Mouse (Mus musculus) kidney, embryonic 15.5 days (tissue): ENCODE measurements around the gene Ptcd1. TPM values are rescaled to one million over a fixed set of nuclear protein-coding genes. Genes with fewer than 3 reads are reported as not detected.

Source experiments
- ATAC-seq: fragments of 200-750 bp; cut with Nextera tagmentation; replicated peaks from 2 replicates; pipeline ENCODE4 v1.8.0; 2017; ENCODE audit warnings: moderate TSS enrichment; ENCODE audit not compliant: low FRiP score
- H3K27ac ChIP-seq: fragments of 300-500 bp; sonication (generic); 2 replicates; pipeline ENCODE4 v1.5.1; 2015; ENCODE audit warnings: mild to moderate bottlenecking, inconsistent platforms
- H3K27me3 ChIP-seq: fragments of 300-500 bp; sonication (generic); 2 replicates; pipeline ENCODE4 v1.6.1; 2015; ENCODE audit warnings: inconsistent platforms
- H3K36me3 ChIP-seq: fragments of 300-500 bp; sonication (generic); 2 replicates; pipeline ENCODE4 v1.6.1; 2015; ENCODE audit warnings: inconsistent platforms
- H3K4me1 ChIP-seq: fragments of 300-500 bp; sonication (generic); 2 replicates; pipeline ENCODE4 v1.6.1; 2015; ENCODE audit warnings: inconsistent platforms
- H3K4me2 ChIP-seq: fragments of 300-500 bp; sonication (generic); 2 replicates; pipeline ENCODE4 v1.6.1; 2015; ENCODE audit warnings: moderate library complexity, mild to moderate bottlenecking, inconsistent platforms
- H3K4me3 ChIP-seq: fragments of 300-500 bp; sonication (generic); replicated peaks from 2 replicates; pipeline ENCODE4 v1.5.1; 2015; ENCODE audit warnings: mild to moderate bottlenecking, inconsistent platforms
- H3K9ac ChIP-seq: fragments of 300-500 bp; sonication (generic); 2 replicates; pipeline ENCODE4 v1.6.1; 2015; ENCODE audit warnings: mild to moderate bottlenecking, inconsistent platforms
- H3K9me3 ChIP-seq: fragments of 300-500 bp; sonication (generic); replicated peaks from 2 replicates; pipeline ENCODE4 v1.6.1; 2016; ENCODE audit warnings: inconsistent platforms
- WGBS: fragments of 180-500 bp; shearing (Covaris S2); methylation state at CpG from one replicate; pipeline ENCODE4 v1.1.7; 2015; ENCODE audit warnings: mixed read lengths; 5-methylcytosine and 5-hydroxymethylcytosine counted together
- polyA plus RNA-seq: library from polyadenylated mRNA; unstranded; fragments of >200 nt; fragmentation: Nextera tagmentation; extraction: Ambion mirVana; gene quantifications from 2 replicates; pipeline ENCODE4 v1.2.1, GENCODE M21; 2015

Ptcd1 gene
- polyA plus RNA-seq, 1 experiment from 2014 or later = 17.4 TPM

DNA sequence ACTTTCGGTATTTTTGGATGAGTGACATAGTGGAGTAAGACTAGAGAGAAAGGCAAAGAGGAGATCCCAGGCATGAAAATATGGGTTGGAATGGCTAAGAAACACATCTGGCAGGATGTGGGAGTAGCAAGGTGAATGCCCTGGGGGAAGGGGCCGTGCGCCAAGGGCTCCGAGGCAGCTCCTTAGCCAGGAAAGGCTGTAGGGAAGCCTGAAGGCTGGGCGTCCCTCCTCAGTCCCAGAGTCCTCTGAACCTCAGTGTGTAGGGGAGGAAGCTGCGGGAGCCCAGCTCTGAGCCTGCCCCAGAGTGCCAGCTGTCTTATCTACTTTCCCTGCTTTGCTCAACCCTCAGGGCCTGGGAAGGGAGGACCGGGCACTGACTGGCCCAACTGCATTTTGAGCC, 46.0 kb downstream of the Ptcd1 start:
- no peak overlapping the region for H3K4me3 ChIP-seq
- H3K27ac ChIP-seq = peak overlapping the region; percentile 41; the same call in 1 of the 2 replicates
- peaks cover 45% of the 10 kb centered on the region for H3K36me3 ChIP-seq
- H3K4me2 ChIP-seq = no peak overlapping the region
- no peak overlapping the region for H3K9ac ChIP-seq
- no peak for ATAC-seq
- H3K9me3 ChIP-seq = no peaks in the 10 kb centered on the region
- 34% methylated on average over 7 of the region's 7 CpGs for WGBS
- no peaks in the 10 kb centered on the region for H3K27me3 ChIP-seq
- H3K4me1 ChIP-seq = peaks cover 38% of the 10 kb centered on the region

DNA sequence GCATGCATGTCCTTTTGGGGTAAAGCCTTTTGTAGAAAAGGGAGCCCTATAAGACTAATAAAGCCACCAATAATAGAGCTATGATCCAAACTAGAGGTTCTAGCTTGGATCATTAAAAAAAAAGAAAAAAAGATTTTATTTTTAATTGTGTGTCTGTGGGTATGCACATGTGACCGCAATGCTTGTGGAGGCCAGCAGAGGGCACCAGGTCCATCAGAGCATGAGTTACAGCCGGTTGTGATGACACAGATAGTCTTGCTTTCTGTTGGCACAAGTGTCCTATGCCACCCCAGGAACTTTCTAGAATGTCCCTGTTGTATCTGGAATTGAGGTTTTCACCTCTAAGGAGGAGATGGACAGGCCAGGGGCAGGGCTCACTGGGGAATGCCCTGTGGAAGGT, 47.5 kb downstream of the Ptcd1 start:
- peaks cover 51% of the 10 kb centered on the region for H3K4me1 ChIP-seq
- no peak for ATAC-seq
- no peaks in the 10 kb centered on the region for H3K9me3 ChIP-seq
- H3K36me3 ChIP-seq = peaks cover 29% of the 10 kb centered on the region
- 89% methylated on average over 2 of the region's 2 CpGs for WGBS
- H3K27me3 ChIP-seq = no peaks in the 10 kb centered on the region
- no peak overlapping the region for H3K4me3 ChIP-seq
- no peak overlapping the region for H3K9ac ChIP-seq
- H3K27ac ChIP-seq = no peak overlapping the region
- no peak overlapping the region for H3K4me2 ChIP-seq

DNA sequence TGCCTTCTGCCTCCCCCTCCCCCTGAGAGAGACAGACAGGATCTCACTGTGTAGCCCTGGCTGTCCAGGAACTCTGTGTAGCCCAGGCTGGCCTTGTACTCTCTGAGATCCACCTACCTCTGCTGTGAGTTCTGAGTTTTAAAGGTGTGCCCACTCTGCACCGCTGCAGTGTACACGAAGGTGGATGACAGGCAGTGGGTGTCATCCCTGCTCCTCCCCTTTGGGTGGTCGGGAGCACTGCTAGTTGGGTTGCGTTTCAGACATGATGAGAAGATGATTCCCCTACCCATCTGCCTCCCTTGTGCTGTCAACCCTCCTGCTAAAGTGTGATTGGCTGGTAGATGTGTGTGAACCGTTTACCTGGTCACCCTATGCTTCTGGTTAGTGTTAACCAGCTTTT, 48.4 kb downstream of the Ptcd1 start:
- H3K27ac ChIP-seq = no peak overlapping the region
- H3K4me3 ChIP-seq = no peak overlapping the region
- H3K9ac ChIP-seq = no peak overlapping the region
- H3K9me3 ChIP-seq = no peaks in the 10 kb centered on the region
- no peak for ATAC-seq
- H3K4me2 ChIP-seq = no peak overlapping the region
- H3K4me1 ChIP-seq = peaks cover 57% of the 10 kb centered on the region
- peaks cover 20% of the 10 kb centered on the region for H3K36me3 ChIP-seq
- no peaks in the 10 kb centered on the region for H3K27me3 ChIP-seq
- WGBS = 95% methylated on average over 5 of the region's 5 CpGs

DNA sequence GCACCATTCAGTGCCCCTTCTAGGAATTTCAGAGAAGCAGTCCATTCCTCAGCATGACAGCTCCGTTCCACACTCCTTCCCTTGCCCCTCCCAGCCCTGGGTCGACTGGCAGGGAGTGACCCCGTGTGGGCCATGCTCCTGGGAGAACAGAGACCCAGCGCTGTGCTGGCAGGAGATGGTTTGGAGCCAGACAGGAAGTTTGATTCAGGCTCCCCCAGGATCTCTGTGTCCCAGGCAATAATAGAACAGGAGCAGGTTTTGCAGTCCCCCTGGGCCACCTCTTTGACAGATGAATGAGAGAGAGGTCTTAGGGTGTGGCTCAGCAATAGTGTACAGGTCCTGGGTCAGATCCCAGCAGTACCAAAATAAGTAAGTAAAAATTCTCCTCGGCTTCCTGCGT, 48.9 kb downstream of the Ptcd1 start:
- H3K27me3 ChIP-seq = no peaks in the 10 kb centered on the region
- no peak for ATAC-seq
- no peak overlapping the region for H3K4me2 ChIP-seq
- H3K9ac ChIP-seq = no peak overlapping the region
- 0 out of 2 replicates have a peak overlapping the region, but pooled peaks have one; percentile 29 for H3K27ac ChIP-seq
- peaks cover 15% of the 10 kb centered on the region for H3K36me3 ChIP-seq
- peaks cover 58% of the 10 kb centered on the region for H3K4me1 ChIP-seq
- no peak overlapping the region for H3K4me3 ChIP-seq
- WGBS = 44% methylated on average over 6 of the region's 6 CpGs
- H3K9me3 ChIP-seq = no peaks in the 10 kb centered on the region

DNA sequence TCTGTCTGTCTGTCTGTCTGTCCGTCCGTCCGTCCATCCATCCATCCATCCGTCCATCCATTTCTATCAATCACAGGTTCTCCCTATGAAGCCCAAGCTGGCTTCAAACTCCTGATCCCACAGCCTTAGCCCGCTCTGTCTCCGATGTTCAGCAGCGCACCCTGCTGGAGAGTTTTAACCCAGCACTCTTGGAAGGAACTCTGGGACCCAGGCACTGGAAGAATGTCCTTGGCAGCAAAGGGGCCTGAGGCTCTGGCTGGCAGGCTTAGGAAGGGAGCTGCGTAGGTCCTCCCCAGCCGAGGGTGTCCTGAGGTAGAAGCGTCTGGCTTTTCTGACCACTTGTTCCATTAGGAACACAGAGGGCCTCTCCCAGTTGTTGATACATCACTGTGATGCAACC, 50.0 kb downstream of the Ptcd1 start:
- Histone ChIP-seq H3K4me2 (peak overlapping the region; percentile 87), H3K9ac (no peak overlapping the region), H3K4me3 (peak overlapping the region; percentile 16; the same call in 1 of the 2 replicates), H3K27me3 (no peaks in the 10 kb centered on the region), H3K27ac (peak overlapping the region; percentile 86), H3K36me3 (peaks cover 5% of the 10 kb centered on the region), H3K4me1 (peaks cover 58% of the 10 kb centered on the region), H3K9me3 (no peaks in the 10 kb centered on the region)
- WGBS = 42% methylated on average over 10 of the region's 10 CpGs
- no peak for ATAC-seq

DNA sequence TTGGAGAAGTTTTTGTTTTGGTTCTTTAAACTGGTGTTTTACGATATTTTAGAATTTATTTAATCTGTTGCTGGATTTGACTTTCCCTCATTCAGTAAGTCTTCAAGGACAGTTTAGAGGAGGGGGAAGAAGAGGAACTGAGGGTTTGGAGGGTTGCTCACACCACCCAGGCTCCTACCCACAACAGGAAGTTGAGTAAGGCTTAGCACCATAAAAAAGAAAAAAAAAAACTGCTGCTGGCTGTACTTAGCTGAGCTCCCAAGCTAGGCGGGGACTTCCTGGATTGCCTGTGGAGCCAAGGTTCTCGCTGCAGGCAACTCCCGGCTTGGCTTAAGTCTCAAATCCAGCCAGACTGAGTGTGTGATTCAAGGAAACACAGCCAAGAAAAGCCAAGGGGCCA, 50.6 kb downstream of the Ptcd1 start:
- H3K9ac ChIP-seq = no peak overlapping the region

DNA sequence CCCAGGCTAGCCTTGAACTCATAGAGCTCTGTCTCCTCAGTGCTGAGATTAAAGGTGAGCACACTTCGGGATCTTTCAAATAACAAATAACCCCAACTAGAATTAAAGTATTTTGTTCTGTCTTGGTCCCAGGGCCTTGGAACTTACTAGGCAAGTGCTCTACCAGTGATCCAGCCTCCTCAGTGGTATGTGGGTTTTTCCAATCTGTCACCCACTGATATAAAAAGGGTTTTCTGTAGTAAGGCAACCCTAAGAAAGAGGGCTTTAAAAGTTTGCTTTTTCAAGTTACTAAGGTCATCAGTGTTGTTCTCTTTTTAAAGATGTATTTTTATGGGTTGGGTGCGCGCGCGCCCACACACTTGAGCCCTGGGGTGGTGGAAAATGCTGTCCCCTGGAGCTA, 51.2 kb downstream of the Ptcd1 start:
- Histone ChIP-seq H3K4me3 (peak overlapping the region; percentile 16; the same call in 1 of the 2 replicates), H3K36me3 (peaks cover 9% of the 10 kb centered on the region; the same call in 1 of the 2 replicates), H3K4me2 (peak overlapping the region; percentile 87), H3K4me1 (peaks cover 51% of the 10 kb centered on the region), H3K9ac (no peak overlapping the region), H3K9me3 (no peaks in the 10 kb centered on the region), H3K27me3 (no peaks in the 10 kb centered on the region), H3K27ac (peak overlapping the region; percentile 86)
- ATAC-seq = no peak
- 89% methylated on average over 5 of the region's 5 CpGs for WGBS

More for the DNA sequence above, 50.6 kb downstream of the Ptcd1 start:
- peak; percentile 38; the same call in 1 of the 2 replicates for ATAC-seq
- H3K9me3 ChIP-seq = no peaks in the 10 kb centered on the region
- H3K4me1 ChIP-seq = peaks cover 57% of the 10 kb centered on the region
- H3K27ac ChIP-seq = peak overlapping the region; percentile 86
- WGBS = 26% methylated on average over 4 of the region's 4 CpGs
- H3K4me2 ChIP-seq = peak overlapping the region; percentile 87
- 0 out of 2 replicates have a peak, but pooled peaks cover 3% of the 10 kb centered on the region for H3K36me3 ChIP-seq
- no peaks in the 10 kb centered on the region for H3K27me3 ChIP-seq
- H3K4me3 ChIP-seq = peak overlapping the region; percentile 16; the same call in 1 of the 2 replicates

DNA sequence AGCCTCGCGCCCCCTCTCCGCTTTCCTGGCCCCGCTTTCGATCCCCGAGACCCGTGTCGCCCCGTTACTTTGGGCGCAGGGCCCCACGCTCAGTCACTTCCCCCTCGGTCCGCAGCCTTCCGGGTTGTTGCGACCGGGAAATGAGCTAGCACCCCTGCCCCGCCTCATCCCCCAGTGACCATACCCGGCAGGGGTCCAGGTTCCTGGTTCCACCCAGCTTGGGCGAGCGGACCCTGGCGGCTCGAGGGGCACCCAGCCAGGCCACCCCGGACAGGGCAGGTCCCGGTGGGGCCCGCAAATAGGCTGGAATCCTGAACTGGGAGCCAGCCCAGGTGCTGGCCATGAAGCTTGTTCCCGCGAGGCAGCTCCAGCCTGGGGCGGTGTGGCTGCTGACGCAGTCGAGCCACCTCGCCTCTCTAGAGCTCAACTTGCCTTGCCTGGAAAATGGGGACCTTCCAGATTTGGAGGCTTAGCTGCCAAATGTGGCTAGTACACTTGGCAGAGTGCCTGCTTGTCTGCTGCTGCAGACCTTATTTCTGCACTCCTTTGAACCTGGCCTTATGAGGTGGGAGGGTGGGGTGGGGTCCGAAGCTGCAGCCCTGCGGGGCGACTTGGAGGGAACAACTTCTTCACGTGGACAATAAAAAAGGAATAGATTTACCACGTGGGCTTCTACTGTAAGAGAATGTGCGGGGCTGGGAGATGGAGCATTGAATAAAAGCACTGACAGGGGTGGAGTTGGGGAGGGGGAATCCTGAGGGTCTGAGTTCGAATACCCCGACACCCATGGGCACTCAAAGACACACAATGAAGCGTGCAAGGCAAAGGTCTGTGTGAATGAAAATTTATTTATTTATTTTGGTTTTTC, 52.1 kb downstream of the Ptcd1 start:
- peaks cover 18% of the 10 kb centered on the region for H3K36me3 ChIP-seq
- no peaks in the 10 kb centered on the region for H3K27me3 ChIP-seq
- 12% methylated on average over 40 of the region's 40 CpGs for WGBS
- ATAC-seq = peak; percentile 20
- no peaks in the 10 kb centered on the region for H3K9me3 ChIP-seq
- peak overlapping the region; percentile 68 for H3K9ac ChIP-seq
- peak overlapping the region; percentile 87 for H3K4me2 ChIP-seq
- H3K4me3 ChIP-seq = peak overlapping the region; percentile 77
- peaks cover 44% of the 10 kb centered on the region for H3K4me1 ChIP-seq
- H3K27ac ChIP-seq = peak overlapping the region; percentile 48

DNA sequence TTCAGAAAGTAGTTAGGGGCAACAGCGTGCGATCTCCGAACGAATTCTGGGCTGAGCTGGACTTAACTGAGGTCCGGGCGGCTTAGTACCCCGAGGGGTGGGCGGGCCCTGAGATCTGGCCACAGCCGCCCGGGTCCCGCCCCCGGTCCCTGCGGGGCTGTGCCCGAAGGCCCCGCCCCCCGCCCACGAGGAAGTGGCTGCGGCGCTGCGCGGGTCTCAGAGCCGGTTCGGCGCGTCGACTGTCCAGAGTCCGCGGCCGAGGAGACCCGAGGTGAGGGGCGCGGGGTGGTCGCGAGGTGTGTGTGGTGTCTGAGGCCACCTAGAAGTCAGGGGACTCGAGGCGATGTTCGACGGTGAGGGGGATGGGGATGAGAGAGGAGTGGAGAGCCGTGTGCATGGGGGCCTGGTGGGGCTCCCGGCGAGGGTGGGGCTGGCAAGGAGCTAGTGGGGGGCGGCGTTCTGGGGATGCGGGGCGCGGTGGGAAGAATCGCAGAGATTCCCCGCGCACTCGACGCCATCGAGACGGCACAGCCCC, 52.8 kb downstream of the Ptcd1 start, which contains the start of gene Arpc1b:
Gene Arpc1b (plus strand): TSS at position 145 of the 535 bp plus-strand sequence.
- peak; percentile 83 for ATAC-seq
- H3K4me1 ChIP-seq = peaks cover 44% of the 10 kb centered on the region
- peaks cover 23% of the 10 kb centered on the region for H3K36me3 ChIP-seq
- WGBS = under 1% methylated on average over 53 of the region's 53 CpGs
- peak within 1 kb of the TSS; percentile 77 for H3K4me3 ChIP-seq
- peak within 1 kb of the TSS; percentile 68 for H3K9ac ChIP-seq
- H3K4me2 ChIP-seq = peak within 1 kb of the TSS; percentile 87
- peak within 1 kb of the TSS; percentile 48 for H3K27ac ChIP-seq
- H3K9me3 ChIP-seq = no peaks in the 10 kb centered on the region
- no peaks in the 10 kb centered on the region for H3K27me3 ChIP-seq

DNA sequence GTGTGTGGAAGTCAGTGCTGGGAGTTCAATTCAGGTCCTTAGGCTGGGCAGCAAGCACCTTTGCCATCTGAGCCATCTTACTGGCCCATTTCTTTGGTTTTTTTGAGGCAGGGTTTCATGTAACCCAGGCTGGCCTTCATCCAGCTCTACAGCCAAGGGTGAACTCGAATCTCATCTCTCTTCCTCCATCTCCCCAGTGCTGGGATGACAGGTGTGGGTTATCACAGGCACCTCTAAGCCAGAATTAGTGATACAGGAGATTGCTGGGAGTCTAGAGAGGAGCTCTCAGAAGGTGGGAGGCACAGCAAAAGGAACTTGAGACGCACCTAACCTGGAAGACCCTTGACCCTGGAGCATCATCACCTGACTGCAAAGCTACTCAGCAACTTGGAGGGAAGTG, 53.5 kb downstream of the Ptcd1 start:
- Histone ChIP-seq H3K36me3 (peaks cover 28% of the 10 kb centered on the region), H3K4me2 (peak overlapping the region; percentile 87), H3K9ac (no peak overlapping the region; the same call in 1 of the 2 replicates), H3K4me3 (peak overlapping the region; percentile 77), H3K27me3 (no peaks in the 10 kb centered on the region), H3K4me1 (peaks cover 43% of the 10 kb centered on the region), H3K9me3 (no peaks in the 10 kb centered on the region), H3K27ac (no peak overlapping the region)
- ATAC-seq = no peak
- 24% methylated on average over 2 of the region's 2 CpGs for WGBS

DNA sequence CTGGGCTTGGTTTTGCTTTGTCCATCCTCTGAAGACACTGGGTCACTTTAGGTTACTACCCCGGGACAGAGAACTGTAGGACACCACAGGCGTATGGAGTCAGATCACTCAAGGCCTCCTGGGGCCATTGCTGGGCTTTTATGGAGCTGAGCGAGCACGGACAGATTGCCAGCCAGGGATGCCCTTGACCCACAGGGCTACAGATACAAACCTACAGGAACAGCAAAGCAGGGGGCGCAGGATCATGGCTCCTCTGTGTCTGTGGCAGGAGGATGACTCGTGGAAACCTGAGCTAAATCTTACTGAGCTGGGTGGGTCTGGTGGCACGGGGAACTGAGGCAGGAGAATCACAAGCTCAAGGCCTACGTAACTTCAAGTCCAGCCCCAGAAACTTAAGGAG, 54.3 kb downstream of the Ptcd1 start:
- Histone ChIP-seq H3K9me3 (no peaks in the 10 kb centered on the region), H3K4me1 (peaks cover 36% of the 10 kb centered on the region), H3K9ac (no peak overlapping the region), H3K36me3 (peaks cover 36% of the 10 kb centered on the region), H3K4me3 (no peak overlapping the region), H3K27me3 (no peaks in the 10 kb centered on the region), H3K27ac (no peak overlapping the region), H3K4me2 (no peak overlapping the region)
- ATAC-seq = no peak
- WGBS = 75% methylated on average over 8 of the region's 8 CpGs

DNA sequence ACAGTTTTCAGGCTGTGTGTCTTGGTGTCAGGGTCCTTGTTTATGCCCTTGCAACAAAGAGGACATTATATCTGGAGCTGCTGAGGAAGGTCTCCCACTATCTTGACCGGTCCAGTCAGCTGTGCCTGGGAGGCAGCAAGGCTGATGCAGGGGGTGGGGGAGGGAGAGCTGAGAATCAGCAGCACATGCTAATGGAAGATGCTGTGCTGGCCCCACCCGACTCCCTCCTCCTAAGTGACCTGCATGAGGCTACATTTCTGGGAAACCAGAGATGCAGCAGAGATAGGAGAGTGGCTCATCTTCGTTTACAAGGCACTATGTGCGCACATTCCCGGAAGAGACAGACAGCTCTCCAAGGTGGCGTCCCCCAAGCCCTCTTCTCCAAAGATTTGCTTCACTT, 56.5 kb downstream of the Ptcd1 start:
- ATAC-seq = no peak

More for the DNA sequence above, 56.5 kb downstream of the Ptcd1 start:
- Histone ChIP-seq H3K27ac (no peak overlapping the region), H3K4me1 (peaks cover 16% of the 10 kb centered on the region), H3K36me3 (peaks cover 58% of the 10 kb centered on the region), H3K9me3 (no peaks in the 10 kb centered on the region), H3K4me2 (no peak overlapping the region), H3K4me3 (no peak overlapping the region), H3K27me3 (no peaks in the 10 kb centered on the region), H3K9ac (no peak overlapping the region)
- WGBS = 88% methylated on average over 6 of the region's 6 CpGs
